In the genomic region with DNA sequence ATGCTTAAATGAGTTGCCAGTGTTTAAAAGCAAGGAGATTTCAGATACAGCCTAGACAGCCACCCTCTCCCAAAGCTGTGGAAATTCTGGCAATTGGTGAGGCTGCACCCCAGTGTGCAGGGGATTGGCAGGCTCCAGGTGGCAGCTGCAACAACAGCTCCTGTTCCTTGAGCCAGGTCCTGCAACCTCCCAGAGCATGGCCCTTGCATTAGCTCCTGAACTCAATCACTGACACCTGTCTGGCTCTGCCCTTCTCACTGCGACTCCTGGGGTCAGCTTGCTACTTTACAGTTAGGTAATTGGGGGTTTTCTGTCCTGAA, we compare ENCODE assay signal across 16 mouse cellular contexts.
A peak's percentile ranks its signal among the peaks of the same experiment; 100 is the strongest.
DNase-seq lines count a peak whose midpoint lies in the region; ATAC-seq lines count a peak whose summit lies in the region.
"Had no signal": no experiment of that assay in that cellular context is flagged by ENCODE, and none has a peak within 500 bp of the region (broad histone marks: within the 10 kb centered on the region; RNA-seq: fewer than 3 reads in every experiment).

No protein-coding gene starts in this region.

- no peak overlapping the region for H3K9ac ChIP-seq in forebrain, embryonic 15.5 days (replicated peaks)
- H3K9ac ChIP-seq: hindbrain, embryonic 13.5 days; liver, embryonic 13.5 days; stomach, embryonic 15.5 days had no signal

- DNase-seq in heart, embryonic 10.5 days (ENCODE audit: low spot score), result no peak
- no peak for DNase-seq in heart, adult 8-10 months (ENCODE audit: low spot score)
- DNase-seq in cerebellum, adult 18-20 months, result peak; percentile 34 to 58
- peak; percentile 16 for DNase-seq in heart, postnatal 4 days
- no peak for DNase-seq in natural killer cell, adult 2 months (ENCODE audit: low spot score in 2 of 2)
- DNase-seq: liver, embryonic 13.5 days; lung, postnatal 14 days; right cerebral cortex, postnatal 4 days; thymus, postnatal 25 days had no signal

- no peaks in the 10 kb centered on the region for H3K36me3 ChIP-seq in heart, embryonic 10.5 days
- H3K36me3 ChIP-seq in forebrain, embryonic 15.5 days, result no peaks in the 10 kb centered on the region
- H3K36me3 ChIP-seq: hindbrain, embryonic 13.5 days; liver, embryonic 13.5 days; midbrain, embryonic 10.5 days; stomach, embryonic 15.5 days had no signal

- H3K4me2 ChIP-seq in forebrain, embryonic 15.5 days (replicated peaks), result no peak overlapping the region
- H3K4me2 ChIP-seq: hindbrain, embryonic 13.5 days; liver, embryonic 13.5 days; stomach, embryonic 15.5 days had no signal

- no peaks in the 10 kb centered on the region for H3K27me3 ChIP-seq in heart, embryonic 10.5 days (ENCODE audit: insufficient read depth, poor library complexity, severe bottlenecking)
- no peaks in the 10 kb centered on the region for H3K27me3 ChIP-seq in forebrain, embryonic 15.5 days
- H3K27me3 ChIP-seq: hindbrain, embryonic 13.5 days; liver, embryonic 13.5 days; Patski; stomach, embryonic 15.5 days had no signal

- H3K4me1 ChIP-seq in heart, embryonic 10.5 days, result peaks cover 19% of the 10 kb centered on the region
- no peaks in the 10 kb centered on the region for H3K4me1 ChIP-seq in forebrain, embryonic 15.5 days
- H3K4me1 ChIP-seq: liver, embryonic 13.5 days; midbrain, embryonic 10.5 days; stomach, embryonic 15.5 days had no signal

- H3K27ac ChIP-seq in heart, embryonic 10.5 days, result peak overlapping the region; percentile 32; the same call in 1 of the 2 replicates
- H3K27ac ChIP-seq in forebrain, embryonic 15.5 days (replicated peaks), result no peak overlapping the region
- H3K27ac ChIP-seq: hindbrain, embryonic 13.5 days; liver, embryonic 13.5 days; midbrain, embryonic 10.5 days; stomach, embryonic 15.5 days had no signal

- peak; percentile 84 for ATAC-seq in cerebellum, adult (ENCODE audit: insufficient number of reproducible peaks, low FRiP score, low TSS enrichment)
- ATAC-seq in forebrain, embryonic 15.5 days (replicated peaks), result no peak

- H3K4me3 ChIP-seq in heart, embryonic 10.5 days, result no peak overlapping the region
- no peak overlapping the region for H3K4me3 ChIP-seq in forebrain, embryonic 15.5 days
- H3K4me3 ChIP-seq: hindbrain, embryonic 13.5 days; liver, embryonic 13.5 days; midbrain, embryonic 10.5 days; myocyte; stomach, embryonic 15.5 days had no signal

- no peaks in the 10 kb centered on the region for H3K9me3 ChIP-seq in heart, embryonic 10.5 days
- H3K9me3 ChIP-seq in forebrain, embryonic 15.5 days, result no peaks in the 10 kb centered on the region
- H3K9me3 ChIP-seq: hindbrain, embryonic 13.5 days; liver, embryonic 13.5 days; midbrain, embryonic 10.5 days; stomach, embryonic 15.5 days had no signal

- WGBS in heart, embryonic 10.5 days, result 30% methylated on average over 1 of the region's 1 CpGs
- 50% methylated on average over 1 of the region's 1 CpGs for WGBS in forebrain, embryonic 15.5 days

Comparison
In these comparisons a context has a peak if more than half of its experiments do, and no peak if none do; other contexts are left out.
1. DNase-seq: peak in cerebellum, adult 18-20 months (2 of 2) and heart, postnatal 4 days (single experiment); none in heart, embryonic 10.5 days (single experiment), heart, adult 8-10 months (single experiment) and natural killer cell, adult 2 months (0 of 2).